11 mouse cellular contexts compared by ENCODE assay signal in the genomic region with DNA sequence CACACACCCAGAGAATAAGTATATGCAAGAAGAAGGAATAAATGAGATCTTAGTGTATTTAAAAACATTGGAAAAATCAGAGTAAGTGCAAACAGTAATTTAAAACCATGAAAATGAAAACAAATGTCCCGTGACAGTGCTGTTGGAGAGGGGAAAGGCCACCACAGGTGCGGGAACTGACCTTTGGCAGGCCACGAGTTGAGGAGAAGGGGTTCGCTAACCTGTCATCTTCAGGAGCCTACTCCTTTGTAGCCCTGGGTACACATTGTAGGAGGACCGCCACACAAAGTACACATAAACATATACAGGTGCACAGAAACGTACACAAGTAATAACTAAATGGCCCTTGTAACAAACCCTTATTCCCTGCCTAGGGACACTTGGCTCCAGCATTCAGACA.
"Had no signal": no experiment of that assay in that cellular context is flagged by ENCODE, and none has a peak within 500 bp of the region (broad histone marks: within the 10 kb centered on the region; RNA-seq: fewer than 3 reads in every experiment).

No protein-coding gene starts in this region.

- H3K27me3 ChIP-seq: limb, embryonic 12.5 days; liver, embryonic 13.5 days; midbrain, embryonic 15.5 days; neural tube, embryonic 12.5 days had no signal

- DNase-seq: liver, embryonic 13.5 days; lung, embryonic 14.5 days; lung, postnatal 10 days; lung, postnatal 4 days had no signal

- H3K4me2 ChIP-seq: limb, embryonic 12.5 days; liver, embryonic 13.5 days; lung, embryonic 14.5 days; midbrain, embryonic 15.5 days; neural tube, embryonic 12.5 days had no signal

- H3K9me3 ChIP-seq: limb, embryonic 12.5 days; liver, embryonic 13.5 days; midbrain, embryonic 10.5 days; midbrain, embryonic 15.5 days; neural tube, embryonic 12.5 days had no signal

- H3K4me3 ChIP-seq: layer of hippocampus, adult 2 months; limb, embryonic 12.5 days; liver, embryonic 13.5 days; midbrain, embryonic 10.5 days; midbrain, embryonic 15.5 days; neural tube, embryonic 12.5 days had no signal

- H3K36me3 ChIP-seq: midbrain, embryonic 15.5 days; neural tube, embryonic 12.5 days had no signal

- H3K27ac ChIP-seq: layer of hippocampus, adult 2 months; limb, embryonic 12.5 days; liver, embryonic 13.5 days; midbrain, embryonic 15.5 days; neural tube, embryonic 12.5 days; stomach, postnatal 0 days had no signal

- ATAC-seq: hindbrain, embryonic 16.5 days; midbrain, embryonic 15.5 days had no signal

- H3K9ac ChIP-seq: limb, embryonic 12.5 days; liver, embryonic 13.5 days; lung, embryonic 14.5 days; midbrain, embryonic 15.5 days; neural tube, embryonic 12.5 days had no signal
